ENCODE assay signal across 33 mouse cellular contexts in the genomic region with DNA sequence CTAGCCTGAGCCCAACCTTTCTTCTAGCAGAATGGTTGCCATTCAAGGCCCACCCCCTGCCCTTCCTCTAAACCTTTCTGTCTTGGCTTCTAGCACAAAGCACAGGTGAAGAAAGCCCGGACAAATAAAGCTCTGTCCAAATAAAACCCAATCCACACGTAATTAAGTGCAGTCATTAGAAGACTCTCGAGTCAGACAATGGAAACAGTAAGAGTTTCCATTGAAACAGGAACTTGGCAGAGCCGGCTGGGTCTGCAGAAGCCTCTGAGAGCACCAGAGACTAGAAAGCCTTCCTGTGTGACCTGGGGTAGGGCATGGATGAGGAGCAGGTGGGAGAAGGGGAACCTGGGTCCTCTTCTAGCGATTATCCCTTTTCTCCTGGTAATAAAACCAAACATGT. TPM values are rescaled to one million over a fixed set of nuclear protein-coding genes. Genes with fewer than 3 reads are reported as not detected.
A peak's percentile ranks its signal among the peaks of the same experiment; 100 is the strongest.
DNase-seq lines count a peak whose midpoint lies in the region; ATAC-seq and TF ChIP-seq lines count a peak whose summit lies in the region.
"Had no signal": no experiment of that assay in that cellular context is flagged by ENCODE, and none has a peak within 500 bp of the region (broad histone marks: within the 10 kb centered on the region; RNA-seq: fewer than 3 reads in every experiment).

No protein-coding gene starts in this region.

- H3K27me3 ChIP-seq in CH12.LX (replicated peaks) = peaks cover 3% of the 10 kb centered on the region
- H3K27me3 ChIP-seq in hindbrain, embryonic 11.5 days (ENCODE audit: control insufficient read depth, insufficient read depth, low read length) = no peaks in the 10 kb centered on the region
- H3K27me3 ChIP-seq: heart, embryonic 13.5 days; neural tube, embryonic 12.5 days; stomach, embryonic 15.5 days had no signal

- TF ChIP-seq RAD21 in CH12.LX (IDR thresholded peaks at IDR 0.05; ENCODE audit: low read depth, low read length) = no peak

- H3K9me3 ChIP-seq in CH12.LX (replicated peaks; ENCODE audit: low read length) = no peaks in the 10 kb centered on the region
- H3K9me3 ChIP-seq in hindbrain, embryonic 11.5 days (ENCODE audit: control insufficient read depth, low read length) = no peaks in the 10 kb centered on the region
- H3K9me3 ChIP-seq: heart, embryonic 13.5 days; hindbrain, embryonic 10.5 days; neural tube, embryonic 12.5 days; stomach, embryonic 15.5 days had no signal

- dilution Hi-C loops in CH12.LX (cut with MboI; ENCODE audit: extremely low pct_ligation_motif_present, extremely low pct_unique_long_range_greater_than_20kb, low sequenced_read_pairs) = no loop called here

- DNase-seq in 416B (ENCODE audit: low read depth) (peak; percentile 34), CH12.LX (ENCODE audit: extremely low read depth) (peak; percentile 69)
- no peak for DNase-seq in heart, postnatal 4 days
- DNase-seq in spleen, postnatal 36 days (ENCODE audit: low spot score in 2 of 2) = no peak
- DNase-seq in adrenal gland, postnatal 25 days = no peak
- no peak for DNase-seq in hindbrain, embryonic 11.5 days (ENCODE audit: low spot score)
- DNase-seq: adrenal gland, postnatal 10 days; cerebellum, adult 11 months; cerebellum, postnatal 10 days; gastrocnemius, adult 2 months; heart, postnatal 10 days; kidney, adult 8-10 months; layer of hippocampus, adult 9-11 months; liver; lung, adult 2 months; lung, postnatal 10 days; right cerebral cortex, adult 18-20 months; thymus, postnatal 14 days had no signal

- H3K79me2 ChIP-seq in CH12.LX (replicated peaks; ENCODE audit: control insufficient read depth, extremely low read depth, insufficient read depth, poor library complexity, severe bottlenecking) = no peaks in the 10 kb centered on the region

- peak; percentile 54 for ATAC-seq in activated CD4-positive, CD25-positive, alpha-beta regulatory T cell, adult 4 months
- peak; percentile 48 for ATAC-seq in megakaryocyte progenitor cell, adult 5-6 weeks (replicated peaks; ENCODE audit: poor library complexity)
- no peak for ATAC-seq in hindbrain, embryonic 11.5 days (ENCODE audit: low FRiP score)
- ATAC-seq: forebrain, embryonic 16.5 days; hindbrain, embryonic 16.5 days; intestine, embryonic 16.5 days; midbrain, embryonic 16.5 days had no signal

- H3K4me3 ChIP-seq in CH12.LX (replicated peaks in 1 of 3; ENCODE audit: low read depth in 2 of 3, low read length in 2 of 3, poor library complexity in 1 of 3) = no peak overlapping the region
- no peak overlapping the region for H3K4me3 ChIP-seq in hindbrain, embryonic 11.5 days (ENCODE audit: low read depth, low read length)
- H3K4me3 ChIP-seq: erythroblast, embryonic 14.5 days; gastrocnemius, adult 2 months; heart, embryonic 13.5 days; hindbrain, embryonic 10.5 days; neural tube, embryonic 12.5 days; stomach, embryonic 15.5 days had no signal

- TF ChIP-seq CTCF in CH12.LX (conservative IDR thresholded peaks at IDR 0.05 in 1 of 2, IDR thresholded peaks at IDR 0.05 in 1 of 2; ENCODE audit: low read depth in 2 of 2, low read length in 2 of 2) = no peak

- in situ Hi-C loops in CH12.LX (cut with MboI; ENCODE audit: low pct_ligation_motif_present, low pct_unique_long_range_greater_than_20kb, low sequenced_read_pairs) = no loop called here

- TF ChIP-seq POLR2A in CH12.LX (IDR thresholded peaks at IDR 0.05; ENCODE audit: low read depth, low read length) = no peak

- peak; percentile 92 for TF ChIP-seq EP300 in CH12.LX (IDR thresholded peaks at IDR 0.05; ENCODE audit: low read length)

- H3K4me1 ChIP-seq in CH12.LX (ENCODE audit: control insufficient read depth in 1 of 2, insufficient read depth in 2 of 2) = peaks cover 10 to 25% of the 10 kb centered on the region in 2 experiments; a peak in 3 of 4 replicates
- H3K4me1 ChIP-seq in hindbrain, embryonic 11.5 days (replicated peaks; ENCODE audit: control insufficient read depth, insufficient read depth, low read length) = no peaks in the 10 kb centered on the region
- H3K4me1 ChIP-seq: stomach, embryonic 15.5 days had no signal

- H3K27ac ChIP-seq in CH12.LX (ENCODE audit: insufficient read depth, low read depth) = no peak overlapping the region
- H3K27ac ChIP-seq in hindbrain, embryonic 11.5 days (ENCODE audit: low read depth, low read length) = no peak overlapping the region
- H3K27ac ChIP-seq: gastrocnemius, adult 2 months; heart, embryonic 13.5 days; hindbrain, embryonic 10.5 days; kidney, postnatal 0 days; liver, embryonic 14.5 days; macrophage; neural tube, embryonic 12.5 days; stomach, embryonic 15.5 days had no signal

- H3K36me3 ChIP-seq in CH12.LX (replicated peaks in 1 of 2; ENCODE audit: control insufficient read depth in 1 of 2, insufficient read depth in 1 of 2, low read length in 1 of 2) = no peaks in the 10 kb centered on the region
- no peaks in the 10 kb centered on the region for H3K36me3 ChIP-seq in hindbrain, embryonic 11.5 days (ENCODE audit: control insufficient read depth, insufficient read depth, low read length)
- H3K36me3 ChIP-seq: heart, embryonic 13.5 days; hindbrain, embryonic 10.5 days; neural tube, embryonic 12.5 days; stomach, embryonic 15.5 days had no signal

- H3K9ac ChIP-seq in CH12.LX (ENCODE audit: insufficient read depth, low read depth) = no peak overlapping the region
- no peak overlapping the region for H3K9ac ChIP-seq in hindbrain, embryonic 11.5 days (ENCODE audit: low read depth, low read length)
- H3K9ac ChIP-seq: heart, embryonic 13.5 days; liver, embryonic 14.5 days; neural tube, embryonic 12.5 days; stomach, embryonic 15.5 days had no signal

- 73% methylated on average over 5 of the region's 5 CpGs for WGBS in hindbrain, embryonic 11.5 days

- peak overlapping the region; percentile 9 for H3K4me2 ChIP-seq in CH12.LX (ENCODE audit: insufficient read depth, low read depth, poor library complexity, severe bottlenecking)
- no peak overlapping the region for H3K4me2 ChIP-seq in hindbrain, embryonic 11.5 days (replicated peaks; ENCODE audit: low read depth, low read length)
- H3K4me2 ChIP-seq: heart, embryonic 13.5 days; midbrain, embryonic 11.5 days; neural tube, embryonic 12.5 days; stomach, embryonic 15.5 days had no signal

TF ChIP-seq in CH12.LX, 34 proteins besides CTCF, POLR2A, EP300 and RAD21:
- peak; percentile 54; the same call in 1 of the 2 replicates for TF ChIP-seq JUND (conservative IDR thresholded peaks at IDR 0.05; ENCODE audit: low read depth, low read length)
- no peak for TF ChIP-seq MYC (IDR thresholded peaks at IDR 0.05; ENCODE audit: low read depth, low read length)
- TF ChIP-seq PAX5 (IDR thresholded peaks at IDR 0.05; ENCODE audit: low read length) = no peak
- TF ChIP-seq IRF4 (IDR thresholded peaks at IDR 0.05; ENCODE audit: low read depth, low read length) = peak; percentile 68
- peak; percentile 44; the same call in 1 of the 2 replicates for TF ChIP-seq JUN (IDR thresholded peaks at IDR 0.05; ENCODE audit: insufficient read depth, low read depth, low read length)
- TF ChIP-seq BHLHE40 (IDR thresholded peaks at IDR 0.05; ENCODE audit: low read depth, low read length) = 0 out of 2 replicates have a peak, but pooled peaks have one; percentile 37
- TF ChIP-seq ZC3H11A (IDR thresholded peaks at IDR 0.05; ENCODE audit: low read depth, low read length) = no peak
- TF ChIP-seq SMC3 (IDR thresholded peaks at IDR 0.05; ENCODE audit: low read depth, low read length) = no peak
- no peak for TF ChIP-seq NRF1 (IDR thresholded peaks at IDR 0.05; ENCODE audit: low read depth, low read length)
- no peak for TF ChIP-seq CHD2 (IDR thresholded peaks at IDR 0.05; ENCODE audit: low read length)
- TF ChIP-seq POLR2AphosphoS2 (IDR thresholded peaks at IDR 0.05; ENCODE audit: low read depth, low read length) = no peak

RNA-seq across cellular contexts. Expression of a gene that starts 25.7 kb away (rescaled TPM):
- total RNA-seq in CH12.LX (2012; rRNA removed) (4.9 and 5.5 TPM in 2 replicates), CH12.LX (2014; rRNA removed) (2.4 and 2.7 TPM in 2 replicates)
- polyA plus RNA-seq in CH12.LX (2012; ENCODE audit: insufficient read length, low read depth) = 10.9 and 13.2 TPM in 2 replicates
- polyA plus RNA-seq in activated CD4-positive, CD25-positive, alpha-beta regulatory T cell, adult 4 months (2017; shearing (Covaris generic)) = 10 to 100 TPM; 31.8 to 34.3 TPM
- 14.8 and 17.2 TPM in 2 replicates for total RNA-seq in megakaryocyte progenitor cell, adult 5-6 weeks (2015)
- 17.8 and 19.4 TPM in 2 replicates for total RNA-seq in megakaryocyte progenitor cell, adult 5-6 weeks (2017)
- total RNA-seq in heart, postnatal 4 days (2021) = 100 to 1,000 TPM; 114 to 116 TPM
- 35.0 and 37.3 TPM in 2 replicates for total RNA-seq in adrenal gland, postnatal 25 days (2021)
- 19.1 and 23.4 TPM in 2 replicates for polyA plus RNA-seq in hindbrain, embryonic 11.5 days (2014; fragmentation: Nextera tagmentation; extraction: Ambion mirVana)

Comparison
In these comparisons a context has a peak if more than half of its experiments do, and no peak if none do; other contexts are left out.
1. DNase-seq: peak in 416B (single experiment) and CH12.LX (single experiment); none in heart, postnatal 4 days (single experiment), spleen, postnatal 36 days (0 of 2), adrenal gland, postnatal 25 days (single experiment) and hindbrain, embryonic 11.5 days (single experiment).